Mouse (Mus musculus) neural tube, embryonic 13.5 days (tissue): ENCODE measurements around the gene Map4k1. TPM values are rescaled to one million over a fixed set of nuclear protein-coding genes. Genes with fewer than 3 reads are reported as not detected.

Experiments used
- microRNA-seq: library from miRNA; unstranded; fragments of <30 nt; microRNA quantifications from one replicate; pipeline ENCODE4, GENCODE M21; 2016
- polyA plus RNA-seq: library from polyadenylated mRNA; unstranded; fragments of >200 nt; fragmentation: Nextera tagmentation; extraction: Ambion mirVana; gene quantifications from 2 replicates; pipeline ENCODE4 v1.2.1, GENCODE M21; 2015

The Map4k1 gene
- polyA plus RNA-seq, 1 experiment from 2014 or later, result 4.1 TPM

Small RNAs within 50 kb of the gene (microRNA-seq; reads per million reads assigned to microRNA genes)
- not detected for gene Gm44408

Other genes starting within 250 kb of the Map4k1 start
- 115 and 122 TPM in 2 replicates for gene Mrps12, start 240.2 kb upstream of the Map4k1 start, polyA plus RNA-seq
- gene Sars2, start 240.1 kb upstream of the Map4k1 start, polyA plus RNA-seq, result 23.0 and 24.6 TPM in 2 replicates
- 7.3 and 8.7 TPM in 2 replicates for gene Ccer2, start 225.9 kb upstream of the Map4k1 start, polyA plus RNA-seq
- 101 and 104 TPM in 2 replicates for gene Sirt2, start 215.3 kb upstream of the Map4k1 start, polyA plus RNA-seq
- 63.4 and 67.7 TPM in 2 replicates for gene Nfkbib, start 214.5 kb upstream of the Map4k1 start, polyA plus RNA-seq
- gene Rinl, start 193.1 kb upstream of the Map4k1 start, polyA plus RNA-seq, result 1.7 and 2.6 TPM in 2 replicates
- 214 and 237 TPM in 2 replicates for gene Hnrnpl, start 173.5 kb upstream of the Map4k1 start, polyA plus RNA-seq
- 88.7 and 98.1 TPM in 2 replicates for gene Ech1, start 156.8 kb upstream of the Map4k1 start, polyA plus RNA-seq
- gene Lgals4, start 148.2 kb upstream of the Map4k1 start, polyA plus RNA-seq, result 5.0 and 6.2 TPM in 2 replicates
- 4.5 and 6.1 TPM in 2 replicates for gene Lgals7, start 118.2 kb upstream of the Map4k1 start, polyA plus RNA-seq
- gene Capn12, start 100.6 kb upstream of the Map4k1 start, polyA plus RNA-seq, result 0.29 and 0.55 TPM in 2 replicates
- gene Actn4, start 19.7 kb upstream of the Map4k1 start, polyA plus RNA-seq, result 142 and 147 TPM in 2 replicates
- 352 and 359 TPM in 2 replicates for gene Eif3k, start 186 bp upstream of the Map4k1 start, polyA plus RNA-seq
- 5.4 and 6.3 TPM in 2 replicates for gene Ryr1, start 143.1 kb downstream of the Map4k1 start, polyA plus RNA-seq
- gene Rasgrp4, start 152.8 kb downstream of the Map4k1 start, polyA plus RNA-seq, result 0.52 and 0.68 TPM in 2 replicates
- 29.4 and 39.3 TPM in 2 replicates for gene Fam98c, start 174.2 kb downstream of the Map4k1 start, polyA plus RNA-seq
- gene Ggn, start 188.2 kb downstream of the Map4k1 start, polyA plus RNA-seq, result 0.67 and 0.73 TPM in 2 replicates
- 9.4 and 9.7 TPM in 2 replicates for gene Spred3, start 188.4 kb downstream of the Map4k1 start, polyA plus RNA-seq
- 310 and 326 TPM in 2 replicates for gene Psmd8, start 198.7 kb downstream of the Map4k1 start, polyA plus RNA-seq
- gene Catsperg1, start 232.0 kb downstream of the Map4k1 start, polyA plus RNA-seq, result 1.4 and 1.9 TPM in 2 replicates